Mouse (Mus musculus): ENCODE data around the gene Slc25a51.
A peak's percentile ranks its signal among the peaks of the same experiment; 100 is the strongest.

Gene Slc25a51

DNA sequence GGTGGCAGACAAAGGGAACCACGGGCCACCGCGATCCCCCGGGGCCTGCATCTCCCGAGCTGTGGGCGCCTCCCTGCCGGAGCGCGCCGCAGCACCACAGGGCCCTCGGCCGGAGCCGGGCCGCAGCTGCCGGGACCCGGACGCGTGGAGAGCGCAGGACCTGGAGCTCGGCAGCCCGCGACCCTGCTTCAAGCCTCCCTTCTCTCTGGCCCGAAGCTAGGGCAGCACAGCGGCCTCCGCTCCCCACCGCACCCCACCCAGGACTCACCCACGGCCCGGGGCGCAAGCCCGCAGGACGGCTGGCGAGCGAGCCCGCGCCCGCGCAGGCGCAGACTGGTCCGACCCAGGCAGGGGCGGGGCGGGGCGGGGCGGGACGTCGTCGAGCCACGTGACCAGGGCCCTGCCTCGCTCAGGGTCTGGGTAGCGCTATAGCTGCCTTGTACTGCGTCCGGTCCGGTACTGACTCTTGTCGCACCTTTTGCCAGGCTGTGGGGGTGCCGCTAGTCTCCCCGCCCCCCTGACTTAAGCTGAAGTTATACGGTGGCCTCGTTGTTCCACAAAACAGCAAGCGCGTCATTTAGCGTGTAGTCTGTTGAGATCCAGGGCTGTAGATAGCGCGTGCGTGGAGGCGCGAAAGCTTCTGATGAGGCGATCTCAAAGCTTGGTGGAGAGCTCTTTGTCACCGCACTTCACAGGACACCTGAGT is at the start of gene Slc25a51:
TSS of gene Slc25a51 (minus strand) at position 340 of the 706 bp plus-strand sequence.
- DNase-seq (ENCODE audit: low read depth, low spot score) = peak; percentile 94

DNA sequence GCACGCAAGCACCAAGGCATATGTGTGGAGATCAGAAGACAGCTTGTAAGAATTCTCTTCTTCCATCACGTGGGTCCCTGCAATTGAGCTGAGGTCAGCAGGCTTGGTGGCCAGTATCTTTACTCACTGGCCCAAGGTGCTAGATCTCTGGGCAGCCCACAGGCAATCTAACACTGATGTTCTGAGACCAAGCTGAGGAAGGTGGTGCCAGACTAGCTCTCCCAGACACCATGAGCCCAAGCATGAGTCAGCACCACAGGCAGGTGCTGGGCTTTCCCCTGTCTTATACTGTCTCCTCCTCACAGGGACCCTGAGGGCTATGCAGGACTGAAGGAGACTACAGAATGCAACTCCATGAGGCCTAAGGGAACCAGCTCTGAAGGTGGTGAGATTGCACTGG is 49.0 kb upstream of the Slc25a51 start:
- DNase-seq (ENCODE audit: low read depth, low spot score) = no peak

DNA sequence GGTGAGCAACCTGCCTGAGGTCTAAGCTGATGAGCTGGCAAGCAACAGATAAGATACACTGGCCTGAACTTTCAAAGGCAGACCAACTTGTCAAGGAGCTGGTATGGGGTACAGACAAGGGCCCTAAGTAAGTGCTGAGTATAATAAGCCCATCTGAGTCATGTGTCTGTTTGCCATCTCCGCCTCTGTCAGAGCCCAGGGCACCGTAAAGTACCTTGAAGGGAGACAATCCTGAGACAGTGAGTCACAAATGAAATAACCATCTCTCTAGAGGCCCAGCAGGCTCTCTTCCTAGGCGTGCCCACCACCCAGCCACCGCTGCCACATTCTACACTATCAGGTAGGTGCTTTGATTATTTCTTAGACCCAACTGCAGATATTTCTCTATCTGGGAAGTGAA is 46.4 kb upstream of the Slc25a51 start:
- no peak for DNase-seq (ENCODE audit: low read depth, low spot score)

DNA sequence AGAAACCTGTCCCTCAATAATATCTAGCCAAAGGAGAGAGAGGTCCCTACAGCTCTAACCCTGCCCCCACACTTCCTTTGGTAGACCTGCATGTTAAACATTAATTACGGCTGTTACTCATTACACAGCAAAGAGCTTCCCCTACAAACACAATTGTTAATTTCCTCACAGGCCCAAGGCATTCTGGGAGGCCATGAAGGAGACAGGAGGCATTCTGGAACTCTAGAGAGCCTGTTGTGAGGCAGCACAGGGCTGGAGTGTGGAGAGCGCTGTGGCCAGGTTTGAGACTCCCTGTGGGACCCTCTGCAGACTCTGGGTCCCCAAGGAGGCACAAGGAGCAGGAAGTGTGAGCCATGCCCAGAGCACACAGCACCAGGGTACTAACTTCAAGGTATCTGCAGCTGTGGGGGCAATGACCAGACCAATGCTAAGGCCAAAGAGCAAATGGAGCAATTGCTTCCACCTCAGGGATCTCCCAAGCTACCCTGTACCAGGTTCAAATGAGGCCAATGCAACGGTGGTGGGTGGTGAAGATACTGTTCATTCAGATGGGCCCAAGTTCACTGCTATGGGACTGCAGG is 44.8 kb upstream of the Slc25a51 start:
- DNase-seq (ENCODE audit: low read depth, low spot score) = no peak

DNA sequence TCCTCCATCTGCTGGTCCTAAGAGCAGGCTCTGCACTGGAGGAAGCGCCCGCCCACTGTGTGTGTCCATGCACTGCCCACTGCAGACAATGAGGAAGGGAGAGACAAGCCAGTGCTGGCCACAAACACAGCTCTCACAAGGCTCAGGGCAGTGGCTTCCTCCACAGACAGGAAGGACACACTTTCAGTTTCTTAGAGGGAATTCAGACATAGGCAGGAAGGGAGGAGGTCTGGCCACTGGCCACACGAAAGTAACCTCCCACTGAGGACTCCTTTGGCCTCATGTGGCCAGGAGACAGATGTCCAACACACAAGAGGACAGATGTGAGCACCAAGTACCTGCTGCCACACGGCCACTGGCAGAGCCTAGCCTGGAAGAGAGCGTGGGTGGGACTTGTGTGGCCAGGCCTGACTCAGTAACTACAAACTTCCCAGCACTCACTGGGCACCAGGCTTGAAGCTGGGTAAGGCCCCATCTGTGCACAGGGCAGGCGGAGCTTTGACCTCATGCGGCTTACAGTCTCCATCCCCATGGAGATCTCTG is 44.1 kb upstream of the Slc25a51 start:
- no peak for DNase-seq (ENCODE audit: low read depth, low spot score)

DNA sequence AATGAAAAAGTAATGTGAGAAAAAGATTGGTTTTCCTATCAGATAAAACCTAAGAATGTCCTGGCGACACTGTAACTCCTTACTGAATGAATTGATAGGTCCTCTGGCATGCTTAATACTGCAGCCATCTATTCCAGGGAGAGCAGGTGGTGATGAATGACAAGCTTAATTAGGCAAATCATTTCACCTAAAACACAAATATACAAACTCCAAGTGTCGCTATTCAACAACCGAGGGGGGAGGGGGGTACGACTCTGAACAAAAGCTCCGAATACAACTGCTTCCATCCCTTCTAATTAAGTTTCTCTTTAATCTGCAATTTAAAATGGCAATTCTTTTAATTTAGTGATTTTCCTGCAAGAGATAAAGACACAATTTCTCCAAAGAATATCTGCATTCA is 40.4 kb upstream of the Slc25a51 start:
- DNase-seq (ENCODE audit: low read depth, low spot score) = no peak

DNA sequence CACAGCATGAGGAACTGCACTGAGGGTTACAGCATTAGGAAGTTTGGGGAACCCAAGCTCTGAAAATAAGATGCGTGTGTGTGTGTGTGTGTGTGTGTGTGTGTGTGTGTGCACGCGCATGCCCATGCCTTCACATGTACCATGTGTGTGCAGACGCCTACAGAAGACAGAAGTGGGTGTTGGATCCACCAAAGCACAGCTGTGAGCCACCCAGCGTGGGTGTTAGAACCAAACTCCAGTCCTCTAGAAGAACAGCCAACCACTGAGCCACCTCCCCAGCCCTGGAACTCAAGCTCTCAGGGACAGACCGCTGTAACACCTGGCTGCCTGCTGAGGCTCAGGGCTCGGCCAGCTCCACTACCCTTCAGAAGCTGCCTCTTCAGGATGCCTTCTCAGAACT is 39.9 kb upstream of the Slc25a51 start:
- no peak for DNase-seq (ENCODE audit: low read depth, low spot score)

DNA sequence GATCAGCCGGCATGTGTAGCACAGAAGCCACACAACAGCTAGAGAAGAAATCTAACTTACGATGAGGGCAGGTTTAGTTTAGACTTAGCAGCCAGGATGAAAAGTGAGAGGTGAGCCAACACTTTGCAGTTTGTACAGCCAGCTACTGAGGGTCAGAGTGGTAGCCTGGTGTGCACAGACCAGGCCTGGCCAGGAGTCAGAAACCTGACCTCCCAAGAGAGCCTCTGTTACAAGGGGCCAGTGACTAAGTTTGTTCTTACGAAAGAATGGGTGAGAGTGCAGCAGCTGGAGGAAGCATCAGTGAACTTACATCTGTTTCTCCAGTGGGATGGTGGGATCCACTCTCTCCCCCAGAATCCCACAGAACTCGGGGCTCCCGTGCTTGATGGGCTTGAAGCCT is 38.6 kb upstream of the Slc25a51 start:
- no peak for DNase-seq (ENCODE audit: low read depth, low spot score)

DNA sequence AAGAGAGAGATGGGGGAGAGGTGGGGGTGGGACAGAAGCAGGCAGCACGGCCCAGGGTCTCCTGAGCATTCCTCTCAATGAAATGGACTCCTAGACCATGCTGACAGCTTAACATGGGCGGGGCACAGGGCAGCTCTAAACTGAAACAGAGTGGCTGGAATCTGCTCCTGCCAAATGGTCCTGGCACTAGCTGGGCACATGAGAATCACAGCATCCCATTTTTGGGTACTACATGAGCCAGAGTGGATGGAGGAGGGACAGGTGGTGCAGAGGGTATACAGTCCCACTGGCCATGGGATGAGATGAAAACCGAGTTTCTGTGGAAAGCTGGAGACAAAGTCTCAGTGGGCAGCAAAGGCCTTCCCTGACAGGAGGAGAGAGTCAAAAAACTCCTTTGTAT is 36.7 kb upstream of the Slc25a51 start:
- DNase-seq (ENCODE audit: low read depth, low spot score) = no peak

DNA sequence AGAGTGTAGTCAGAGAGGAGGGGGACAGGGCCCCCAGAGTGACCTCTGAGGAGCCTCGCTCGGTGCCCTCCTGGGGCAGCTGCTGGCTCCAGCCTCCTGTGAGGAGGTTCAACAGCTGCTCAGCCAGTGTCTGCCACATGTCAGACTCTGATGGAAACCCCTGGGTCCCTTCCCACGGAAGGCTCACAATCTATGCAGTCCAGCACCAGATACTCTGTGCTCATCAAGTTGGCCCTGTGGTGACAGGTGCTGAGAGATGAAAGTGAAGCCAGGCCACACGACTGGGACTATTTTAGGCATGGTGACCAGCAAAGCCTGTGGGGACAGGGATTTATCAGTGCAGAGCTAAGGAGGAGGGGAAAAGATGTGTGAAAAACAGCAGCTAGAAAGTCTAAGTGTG is 36.2 kb upstream of the Slc25a51 start:
- no peak for DNase-seq (ENCODE audit: low read depth, low spot score)

DNA sequence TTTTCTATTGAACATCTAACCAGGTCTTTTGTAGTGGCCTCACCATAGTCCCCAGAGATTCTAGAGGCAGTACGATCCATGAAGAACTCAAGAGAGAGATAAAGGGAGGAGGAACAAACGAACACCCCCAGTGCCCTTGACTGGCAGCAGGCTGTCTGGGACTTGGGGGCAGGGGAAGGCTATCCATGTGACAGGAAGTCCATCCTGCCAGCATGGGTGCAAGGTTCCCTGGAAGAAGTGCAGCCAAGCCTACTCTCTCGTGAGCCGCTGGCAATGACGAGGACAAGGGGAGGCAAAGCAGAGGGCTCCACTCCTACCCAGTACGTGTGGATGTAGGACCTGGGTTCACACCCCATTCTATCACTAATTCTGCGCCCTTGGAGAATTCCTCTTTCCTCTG is 35.1 kb upstream of the Slc25a51 start:
- no peak for DNase-seq (ENCODE audit: low read depth, low spot score)

DNA sequence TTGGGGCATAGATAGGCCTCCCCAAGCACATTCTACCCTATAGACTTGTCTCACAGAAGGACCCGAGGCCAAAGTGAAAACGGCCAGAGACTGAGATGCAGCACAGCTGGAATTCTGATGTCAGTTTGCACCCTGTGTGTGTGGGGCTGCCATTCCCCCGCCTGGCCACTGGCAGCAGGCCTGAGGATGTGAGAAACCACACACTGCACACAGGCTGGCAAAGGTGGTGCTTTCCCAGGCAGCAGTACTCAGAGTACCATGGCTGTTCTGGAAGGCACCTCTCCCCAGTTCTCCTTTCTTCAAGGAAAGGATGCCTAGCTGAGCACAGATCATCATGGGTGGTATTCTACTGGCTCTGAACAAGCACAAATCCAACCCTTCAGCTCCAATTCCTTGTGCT is 33.7 kb upstream of the Slc25a51 start:
- DNase-seq (ENCODE audit: low read depth, low spot score) = no peak

DNA sequence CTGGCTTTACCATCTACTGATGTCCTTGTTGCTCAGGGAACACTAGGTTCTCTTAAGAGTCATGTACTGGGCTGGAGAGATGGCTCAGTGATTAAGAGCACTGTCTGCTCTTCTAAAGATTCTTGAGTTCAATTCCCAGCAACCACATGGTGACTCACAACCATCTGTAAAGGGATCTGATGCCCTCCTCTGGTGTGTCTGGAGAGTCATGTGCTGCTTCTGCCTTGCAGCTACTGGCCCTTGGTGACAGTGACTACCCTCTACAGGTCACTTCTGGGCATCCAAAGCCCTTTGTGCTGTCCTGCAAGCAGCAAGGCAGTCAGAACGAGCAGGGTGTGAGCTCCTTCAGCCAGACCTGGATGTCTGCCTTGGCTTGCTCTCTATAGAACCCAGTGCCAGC is 33.2 kb upstream of the Slc25a51 start:
- no peak for DNase-seq (ENCODE audit: low read depth, low spot score)

DNA sequence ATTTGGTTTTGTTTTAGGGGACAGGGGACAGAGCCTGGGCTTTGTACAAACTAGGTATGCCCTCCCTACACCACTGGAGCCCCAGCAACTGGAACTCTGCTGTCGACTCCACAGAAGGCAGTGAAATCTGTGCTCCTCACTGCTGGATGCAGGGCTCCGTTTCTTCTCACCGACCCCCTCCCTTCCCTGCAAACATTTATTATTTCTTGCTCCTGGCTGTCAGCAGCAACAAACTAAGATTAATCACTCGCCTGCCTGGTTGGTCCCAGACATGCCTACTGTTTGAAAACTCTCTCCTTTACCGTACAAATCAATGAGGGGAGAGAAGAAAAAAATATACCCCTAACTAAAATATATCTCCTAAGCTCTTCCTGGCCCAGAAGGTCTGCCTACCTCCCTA is 30.7 kb upstream of the Slc25a51 start:
- no peak for DNase-seq (ENCODE audit: low read depth, low spot score)

DNA sequence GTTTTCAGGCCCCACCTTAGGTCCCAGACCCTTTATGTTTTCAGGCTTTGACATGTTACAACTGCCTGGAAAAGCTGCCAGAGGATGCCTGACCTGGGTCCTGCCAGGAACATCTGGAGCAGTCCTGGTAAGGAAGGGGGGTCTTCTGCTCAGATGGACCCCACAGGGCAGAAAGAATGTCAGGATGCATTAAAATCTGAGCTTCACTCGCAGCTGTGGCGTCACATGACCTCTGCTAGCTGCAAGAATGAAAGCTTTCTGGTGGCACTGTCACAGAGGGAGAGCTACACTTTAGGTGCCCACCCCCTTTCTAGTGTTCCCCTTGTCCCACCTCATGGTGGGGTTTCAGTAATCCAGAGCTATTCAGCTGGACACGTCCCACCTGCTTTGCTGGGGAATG is 28.4 kb upstream of the Slc25a51 start:
- no peak for DNase-seq (ENCODE audit: low read depth, low spot score)

DNA sequence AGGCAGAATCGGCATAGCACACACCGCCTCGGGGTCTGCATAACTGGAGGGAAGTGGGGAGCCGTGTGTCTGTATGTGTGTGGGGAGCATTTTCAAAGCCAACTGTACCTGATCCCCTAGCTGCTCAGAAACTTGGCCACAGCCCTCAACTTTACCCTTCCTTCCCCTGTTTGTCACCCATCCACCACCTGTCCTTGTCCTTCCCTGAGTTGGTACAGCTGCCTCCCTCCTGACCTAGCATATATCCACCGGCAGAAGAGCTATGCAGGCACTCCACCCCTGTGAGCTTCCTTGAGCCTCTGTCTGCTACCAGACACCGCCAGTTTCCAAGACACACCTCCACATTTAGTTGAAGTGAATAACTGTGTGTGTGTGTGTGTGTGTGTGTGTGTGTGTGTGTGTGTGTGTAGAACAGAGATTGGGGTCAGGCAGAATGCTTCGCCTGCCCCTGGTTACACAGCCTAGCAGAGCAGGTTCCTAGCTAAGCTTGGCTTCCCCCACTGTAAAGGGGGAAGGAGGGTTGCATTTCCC is 27.9 kb upstream of the Slc25a51 start:
- DNase-seq (ENCODE audit: low read depth, low spot score) = no peak

DNA sequence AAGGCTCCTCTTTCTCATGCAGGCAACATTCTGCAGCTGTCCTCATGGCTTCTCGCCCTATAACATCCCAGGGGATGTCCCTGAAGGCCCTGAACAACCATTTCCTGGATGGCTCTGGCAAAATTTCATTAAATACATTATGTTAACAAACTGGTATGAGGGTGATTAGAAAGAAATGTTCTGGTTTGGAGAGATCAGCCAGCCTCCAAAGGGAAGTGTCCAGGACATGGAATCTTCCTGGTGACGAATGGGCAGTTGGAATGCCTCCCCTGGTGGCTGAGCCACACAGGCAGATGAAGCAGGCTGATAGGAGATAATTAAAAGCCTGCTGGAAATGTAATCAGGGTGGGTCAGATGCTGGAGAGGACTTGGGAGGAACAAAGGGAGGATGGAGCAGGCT is 27.3 kb upstream of the Slc25a51 start:
- DNase-seq (ENCODE audit: low read depth, low spot score) = no peak

DNA sequence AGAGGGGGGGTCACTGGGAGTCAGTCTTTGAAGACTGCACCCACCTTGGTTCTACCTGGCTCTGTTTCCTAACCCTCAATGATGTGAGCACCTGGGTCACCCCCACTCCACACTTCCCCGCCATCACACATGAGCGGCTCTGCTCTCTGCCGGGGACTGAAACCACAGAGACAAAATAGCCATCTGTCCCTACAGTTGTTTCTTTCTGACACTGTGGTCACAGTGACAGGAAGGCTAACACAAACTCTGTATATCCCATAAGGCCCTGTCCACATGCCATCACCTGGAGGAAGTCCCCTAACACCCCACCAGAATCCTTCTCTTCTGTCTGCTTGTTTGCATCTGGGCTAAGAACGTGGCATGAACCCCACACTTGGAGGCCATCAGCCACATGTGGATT is 26.1 kb upstream of the Slc25a51 start:
- DNase-seq (ENCODE audit: low read depth, low spot score) = no peak

DNA sequence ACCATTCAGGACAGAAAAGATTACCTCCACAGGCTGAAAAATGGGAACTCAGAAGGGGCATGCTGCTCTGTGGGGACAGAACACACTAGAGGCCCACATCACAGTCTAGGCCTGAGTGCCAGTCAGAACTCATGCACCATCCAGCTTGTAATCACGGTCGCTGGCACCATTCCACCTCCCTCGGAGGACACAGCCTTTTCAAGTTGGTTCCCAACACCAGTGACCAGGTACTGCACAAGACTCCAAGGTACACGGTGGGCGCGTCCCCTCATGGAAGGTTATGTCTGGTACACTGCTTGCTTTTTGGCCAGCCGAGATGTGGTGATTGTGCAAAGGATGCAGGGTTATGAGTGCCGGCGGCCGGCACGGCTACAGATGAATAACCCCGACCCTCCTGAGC is 25.5 kb upstream of the Slc25a51 start:
- DNase-seq (ENCODE audit: low read depth, low spot score) = no peak

DNA sequence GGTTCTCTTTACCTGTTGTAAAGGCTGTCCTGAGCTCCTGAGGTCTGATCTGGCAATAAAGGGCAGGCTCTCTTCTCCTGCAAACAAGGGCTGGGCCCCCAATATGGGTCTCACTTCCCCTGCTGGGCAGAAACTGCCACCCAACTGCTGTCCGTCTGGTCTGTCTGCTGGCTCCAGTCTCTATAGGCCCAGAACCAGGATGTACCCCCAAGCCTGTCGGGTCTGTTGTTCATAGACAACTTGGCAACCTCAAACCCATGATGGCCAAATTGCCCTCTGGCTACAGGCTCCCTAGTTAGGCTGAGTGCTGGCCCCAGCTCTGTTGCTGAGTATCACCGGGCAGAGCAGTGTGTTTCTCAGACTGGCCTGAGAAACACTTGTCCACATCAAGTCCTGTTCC is 23.2 kb upstream of the Slc25a51 start:
- DNase-seq (ENCODE audit: low read depth, low spot score) = no peak

DNA sequence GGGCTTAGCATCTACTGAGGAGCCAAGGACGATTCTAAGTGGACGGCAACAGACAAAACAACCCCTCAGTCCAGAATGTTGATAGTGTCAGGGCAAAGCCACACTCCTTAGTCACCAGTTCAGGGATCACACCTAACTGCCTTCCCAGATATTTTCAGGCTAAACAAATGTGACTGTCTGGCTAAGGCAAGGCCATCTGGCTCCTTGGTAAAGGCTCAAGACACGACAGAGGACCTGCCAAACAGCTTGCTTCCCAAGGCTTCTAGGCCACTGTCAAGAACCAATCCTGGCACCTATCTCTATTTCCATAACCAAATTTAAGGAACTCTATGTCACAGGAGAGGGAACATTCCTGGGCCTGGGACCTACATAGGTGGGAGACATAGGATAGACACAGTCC is 22.8 kb upstream of the Slc25a51 start:
- no peak for DNase-seq (ENCODE audit: low read depth, low spot score)

DNA sequence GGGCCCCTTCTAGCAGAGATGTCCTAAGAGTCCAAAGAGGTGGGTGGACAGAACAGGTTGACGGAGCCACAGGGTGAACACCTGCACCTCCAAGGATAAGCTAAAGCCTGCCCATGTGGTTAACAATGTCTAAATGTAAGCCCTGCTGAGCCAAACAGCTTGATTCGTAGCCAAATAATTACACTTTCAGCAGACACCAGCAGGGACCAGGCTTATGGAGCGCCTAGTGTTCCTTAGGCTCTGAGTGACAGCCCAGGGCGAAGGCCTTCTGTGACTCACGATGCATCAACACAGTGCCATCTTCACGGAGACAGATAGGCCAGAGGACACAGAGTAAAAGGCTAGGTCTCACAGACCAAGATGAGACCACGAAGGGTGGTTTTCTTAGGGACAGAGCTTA is 20.9 kb upstream of the Slc25a51 start:
- no peak for DNase-seq (ENCODE audit: low read depth, low spot score)

DNA sequence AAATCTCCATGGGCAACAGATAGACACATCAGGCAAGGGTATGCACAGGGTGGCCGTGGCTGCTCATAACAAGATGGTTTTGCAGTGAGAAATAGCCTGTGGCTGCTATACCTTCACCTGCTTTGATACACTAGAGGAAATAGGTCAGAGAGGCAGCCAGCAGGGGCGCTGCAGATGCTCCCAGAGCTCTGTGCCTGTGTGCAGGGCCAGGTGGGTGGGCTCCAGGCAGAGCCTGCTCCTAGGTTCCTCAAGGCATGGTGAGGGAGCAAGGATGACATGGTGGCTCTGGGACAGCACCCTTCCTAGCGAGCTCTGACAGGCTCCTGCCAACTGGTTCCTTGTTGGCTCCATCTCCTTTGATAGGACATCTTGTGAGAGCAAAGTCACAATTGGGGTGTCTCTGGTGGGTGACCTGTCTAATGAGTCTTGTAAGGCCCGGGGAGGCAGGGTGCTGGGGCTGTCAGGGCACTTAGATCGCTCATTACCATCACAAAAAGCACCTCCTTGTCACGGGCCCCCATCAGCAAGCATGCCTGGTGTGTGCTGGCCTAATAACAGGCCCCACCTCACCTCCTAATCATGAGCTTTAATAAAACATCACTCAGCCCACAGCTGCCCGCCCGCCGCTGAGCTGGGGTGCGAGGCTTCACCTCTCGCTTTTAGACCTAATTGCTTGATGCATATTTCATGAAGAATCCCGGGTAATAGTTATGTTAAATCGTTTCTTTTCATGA is 18.3 kb upstream of the Slc25a51 start:
- DNase-seq (ENCODE audit: low read depth, low spot score) = peak; percentile 73
